Mouse (Mus musculus) heart, adult 11 months (tissue): ENCODE data around the gene Atp5f1.

Experiments
- DNase-seq: peaks from one replicate; pipeline ENCODE4 v3.0.0; 2022

Atp5f1 gene

GRCm38 (mm10) chr3:105899394-105900147, 60.3 kb downstream of the Atp5f1 start:
- peak; percentile 98 for DNase-seq

DNA sequence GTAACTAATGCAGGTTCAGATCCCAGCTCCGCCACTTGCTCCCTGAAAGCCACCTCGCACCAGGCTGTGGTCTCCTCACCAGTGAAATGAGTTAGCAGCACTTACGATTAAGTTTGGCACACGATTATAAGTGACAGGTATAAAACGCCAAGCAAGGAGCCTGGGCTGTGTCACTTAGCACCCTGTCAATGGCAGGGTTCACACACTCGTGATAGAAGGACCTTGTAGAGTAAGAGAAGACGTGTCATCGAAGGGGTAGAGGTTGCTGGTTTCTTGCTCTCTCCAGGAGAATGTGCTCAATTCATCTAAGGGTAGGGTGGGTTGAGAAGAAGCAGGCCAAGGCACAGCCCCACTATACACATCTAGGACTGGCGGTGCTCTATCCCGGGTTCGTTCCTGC, 61.0 kb downstream of the Atp5f1 start:
- DNase-seq: peak; percentile 94

GRCm38 (mm10) chr3:105898325-105898724, 61.6 kb downstream of the Atp5f1 start:
- peak; percentile 98 for DNase-seq

- DNase-seq: peak; percentile 64
Measured at GRCm38 (mm10) chr3:105896811-105897210, 63.1 kb downstream of the Atp5f1 start.

- peak; percentile 99 for DNase-seq
Measured at GRCm38 (mm10) chr3:105894601-105895592, 65.0 kb downstream of the Atp5f1 start.

DNA sequence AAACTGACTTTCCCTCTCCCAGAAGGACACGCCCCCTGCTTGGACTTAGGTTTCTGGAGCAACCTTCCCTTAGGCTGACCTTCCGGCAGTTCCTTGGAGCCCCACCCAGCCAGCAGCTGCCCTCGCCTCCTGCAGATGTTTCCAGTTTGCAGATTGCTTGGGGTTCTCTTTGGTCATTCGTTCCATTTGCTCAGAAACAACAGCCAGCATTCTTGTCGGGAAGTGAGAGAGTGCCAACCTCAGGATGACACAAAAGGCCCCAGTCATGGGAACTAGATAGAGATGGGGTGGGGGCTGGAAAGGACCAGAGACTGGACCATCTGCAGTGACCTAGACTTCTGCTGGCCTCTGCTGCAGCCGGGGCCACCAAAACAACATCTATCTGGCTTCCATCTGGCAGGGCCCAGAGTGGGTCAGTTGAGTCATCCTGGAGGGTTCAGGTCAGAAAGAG, 65.9 kb downstream of the Atp5f1 start:
- DNase-seq: peak; percentile 99
